Mouse (Mus musculus) C2C12 (cell line): Measurements from ENCODE around the gene Ogfod1.

Source experiments
- CEBPB ChIP-seq: IDR thresholded peaks from one replicate; pipeline ENCODE4 v1.6.1; 2011; ENCODE audit warnings: low read depth, mild to moderate bottlenecking, control low read depth, moderate library complexity
- CTCF ChIP-seq: IDR thresholded peaks from one replicate; pipeline ENCODE4 v1.5.1; 2011; ENCODE audit not compliant: control insufficient read depth, insufficient read depth, insufficient read length
- FOSL1 ChIP-seq: IDR thresholded peaks from one replicate; pipeline ENCODE4 v1.8.0; 2011; ENCODE audit warnings: mild to moderate bottlenecking, low read length; ENCODE audit not compliant: poor library complexity, insufficient read depth, severe bottlenecking
- MAX ChIP-seq: IDR thresholded peaks from one replicate; pipeline ENCODE4 v1.6.1; 2011; ENCODE audit warnings: mild to moderate bottlenecking, control low read depth
- MYOD1 ChIP-seq: IDR thresholded peaks from one replicate; pipeline ENCODE4 v1.6.1; 2011; ENCODE audit warnings: low read depth; ENCODE audit not compliant: control insufficient read depth, insufficient read length
- MYOG ChIP-seq: IDR thresholded peaks from one replicate; pipeline ENCODE4 v1.6.1; 2011; ENCODE audit not compliant: control insufficient read depth, insufficient read length; ENCODE audit errors: extremely low read depth
- USF1 ChIP-seq: IDR thresholded peaks from one replicate; pipeline ENCODE4 v1.6.1; 2011; ENCODE audit warnings: low read depth, mild to moderate bottlenecking, control low read depth, moderate library complexity

DNA sequence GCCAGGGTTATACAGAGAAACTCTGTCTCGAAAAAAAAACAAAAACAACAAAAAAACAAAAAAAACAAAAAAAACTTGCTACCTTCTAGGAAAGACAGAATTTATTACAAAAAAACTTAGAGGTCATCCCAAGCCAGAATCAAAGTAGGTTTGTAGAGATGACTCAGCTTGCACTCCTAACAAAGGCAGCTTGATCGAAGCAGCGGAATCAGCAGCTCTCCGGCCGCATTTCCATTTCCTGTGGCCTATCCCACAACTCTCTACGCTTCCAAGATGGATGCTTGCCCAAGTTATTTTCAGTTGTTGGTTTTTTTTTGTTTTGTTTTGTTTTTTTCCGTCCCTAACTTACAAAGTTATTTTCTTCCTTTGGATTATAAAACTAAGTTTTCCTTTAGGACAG is 31.8 kb downstream of the Ogfod1 start:
- TF ChIP-seq CTCF: no peak
- TF ChIP-seq CEBPB: no peak
- TF ChIP-seq MYOD1: no peak
- no peak for TF ChIP-seq MYOG
- TF ChIP-seq FOSL1: no peak
- TF ChIP-seq USF1: no peak
- no peak for TF ChIP-seq MAX
